Mouse (Mus musculus) heart, adult 2 months (tissue): ENCODE measurements around the gene Gm10639.
"Not testable (repeated sequence)": the region's sequence is repeated elsewhere in the genome, so short reads cannot be mapped to it uniquely, and the experiment has no call there.

Source experiments
- CTCF ChIP-seq: fragments of 200-600 bp; IDR thresholded peaks from 2 replicates; pipeline ENCODE4 v1.8.1; 2022; ENCODE audit warnings: antibody characterized with exemption, mild to moderate bottlenecking, moderate library complexity
- EP300 ChIP-seq: fragments of 200-500 bp; IDR thresholded peaks from 2 replicates; pipeline ENCODE4 v1.6.1; 2011; ENCODE audit warnings: low read depth, low read length, control low read depth; ENCODE audit not compliant: insufficient read depth

DNA sequence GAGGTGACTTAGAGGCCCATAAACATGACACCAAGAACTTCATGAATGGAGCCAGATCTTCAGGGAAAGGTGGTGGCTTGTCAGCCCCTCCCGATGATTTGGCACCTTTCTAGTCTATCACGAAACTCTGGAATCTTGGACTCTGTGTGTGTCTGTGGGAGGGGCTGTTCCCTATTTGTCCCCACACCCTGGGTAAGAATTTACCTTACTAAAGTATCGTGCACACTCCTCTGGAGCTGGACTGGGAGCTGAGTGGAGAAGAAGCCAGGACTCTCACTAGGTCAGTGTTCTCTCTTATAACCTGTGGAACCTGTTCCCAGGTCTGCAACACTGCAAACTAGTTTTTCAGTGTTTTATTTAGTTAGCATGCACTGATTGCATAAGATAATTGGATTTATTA lies at the start of gene Gm10639:
- TF ChIP-seq CTCF, EP300: not testable (repeated sequence)
